Mouse (Mus musculus): Measurements from ENCODE around the gene Lactbl1.

DNA sequence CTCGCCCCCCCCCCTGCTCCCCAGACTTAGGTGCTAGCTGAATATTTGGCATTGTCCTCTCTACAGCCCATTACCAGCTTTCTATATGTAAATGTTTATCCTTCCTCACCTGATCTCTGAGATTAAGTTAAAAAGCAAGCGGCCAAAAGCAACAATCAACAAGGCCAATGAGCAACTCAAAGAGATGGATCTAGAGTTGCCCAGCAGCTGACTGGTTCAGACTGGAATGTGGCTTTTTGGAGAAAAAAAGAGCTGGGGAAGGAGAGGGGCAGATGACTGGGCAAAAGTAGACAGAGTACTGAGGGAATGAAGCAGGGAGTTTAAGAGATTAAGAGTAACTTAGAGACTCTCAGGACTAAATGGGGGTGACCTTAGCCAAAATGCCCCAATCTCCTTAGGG, 28.4 kb upstream of the Lactbl1 start:
- no peak for TF ChIP-seq CTCF (IDR thresholded peaks at IDR 0.05; ENCODE audit: borderline replicate concordance, control insufficient read depth, extremely low read depth, insufficient read depth, low read length, poor library complexity)
- TF ChIP-seq POLR2A (IDR thresholded peaks at IDR 0.05; ENCODE audit: control insufficient read depth, extremely low read depth, insufficient read depth, low read length, poor library complexity) = no peak
